Mouse (Mus musculus) layer of hippocampus, adult 8-10 months (tissue): Measurements from ENCODE around the gene Hcls1. TPM values are rescaled to one million over a fixed set of nuclear protein-coding genes. Genes with fewer than 3 reads are reported as not detected.
A peak's percentile ranks its signal among the peaks of the same experiment; 100 is the strongest.

Experiments used
- DNase-seq, 2 experiments: peaks; one replicate each; pipeline ENCODE4 v3.0.0; 2022; ENCODE audit warnings: low spot score in 2 of 2
- total RNA-seq, 4 experiments: library from RNA; stranded (reverse); gene quantifications; 2 replicates each; pipeline ENCODE4 v1.2.4; 2022

Hcls1 gene
- total RNA-seq, 4 experiments from 2014 or later = 3.7 to 22.8 (median 12.1) TPM

- DNase-seq = no peak
Observed at GRCm38 (mm10) chr16:36930231-36931136, 4.3 kb upstream of the Hcls1 start.

GRCm38 (mm10) chr16:36931381-36931780 lies 3.4 kb upstream of the Hcls1 start:
- DNase-seq = no peak

- no peak for DNase-seq
Observed at GRCm38 (mm10) chr16:36931976-36932375, 2.8 kb upstream of the Hcls1 start.

GRCm38 (mm10) chr16:36932546-36932945 lies 2.2 kb upstream of the Hcls1 start:
- DNase-seq = no peak

- DNase-seq = no peak
Observed at GRCm38 (mm10) chr16:36934131-36934840, 497 bp upstream of the Hcls1 start.

GRCm38 (mm10) chr16:36935814-36936213 lies 1.0 kb downstream of the Hcls1 start:
- DNase-seq = no peak

- no peak for DNase-seq
Observed at GRCm38 (mm10) chr16:36941137-36941727, 6.4 kb downstream of the Hcls1 start.

GRCm38 (mm10) chr16:36941895-36942294 lies 7.1 kb downstream of the Hcls1 start:
- no peak for DNase-seq

- DNase-seq = no peak
Observed at GRCm38 (mm10) chr16:36943591-36943990, 8.8 kb downstream of the Hcls1 start.

- DNase-seq = peak in 1 of 2 experiments; percentile 14
Observed at GRCm38 (mm10) chr16:36944895-36945424, 10.2 kb downstream of the Hcls1 start.

- no peak for DNase-seq
Observed at GRCm38 (mm10) chr16:36946459-36947159, 11.8 kb downstream of the Hcls1 start.

GRCm38 (mm10) chr16:36947646-36948197 lies 12.9 kb downstream of the Hcls1 start:
- DNase-seq = no peak

- DNase-seq = no peak
Observed at GRCm38 (mm10) chr16:36949614-36950336, 15.0 kb downstream of the Hcls1 start.

GRCm38 (mm10) chr16:36951029-36951428 lies 16.2 kb downstream of the Hcls1 start:
- DNase-seq = no peak

- no peak for DNase-seq
Observed at GRCm38 (mm10) chr16:36955106-36955505, 20.3 kb downstream of the Hcls1 start.

GRCm38 (mm10) chr16:36963415-36963814 lies 28.6 kb downstream of the Hcls1 start:
- no peak for DNase-seq

GRCm38 (mm10) chr16:36979127-36979526 lies 44.3 kb downstream of the Hcls1 start:
- DNase-seq = no peak

GRCm38 (mm10) chr16:36983796-36984195 lies 49.0 kb downstream of the Hcls1 start:
- no peak for DNase-seq

- DNase-seq = no peak
Observed at GRCm38 (mm10) chr16:36985636-36986042, 50.9 kb downstream of the Hcls1 start.

- DNase-seq = no peak
Observed at GRCm38 (mm10) chr16:36987399-36987798, 52.6 kb downstream of the Hcls1 start.
